Mouse (Mus musculus): ENCODE results near the gene Bcas1. TPM values are rescaled to one million over a fixed set of nuclear protein-coding genes. Genes with fewer than 3 reads are reported as not detected.

Bcas1 gene
- total and polyA plus RNA-seq, 3 experiments = 0.55 TPM; not detected in 2

GRCm38 (mm10) chr2:170401211-170401799, 26.3 kb downstream of the Bcas1 start:
- TF ChIP-seq CTCF (IDR thresholded peaks at IDR 0.05; ENCODE audit: low read depth, low read length) = no peak
- TF ChIP-seq GATA1 (IDR thresholded peaks at IDR 0.05; ENCODE audit: borderline replicate concordance, low read length) = no peak
- ATAC-seq (ENCODE audit: extremely low read depth, insufficient number of reproducible peaks, low FRiP score, poor library complexity, severe bottlenecking) (no peak), DNase-seq (ENCODE audit: low spot score) (no peak)
- no peaks in the 10 kb centered on the region for H3K4me1 ChIP-seq (ENCODE audit: insufficient read depth, low read depth, low read length)
- H3K36me3 ChIP-seq (replicated peaks) = no peaks in the 10 kb centered on the region
- H3K27me3 ChIP-seq (ENCODE audit: insufficient read depth, low read length) = no peaks in the 10 kb centered on the region
- peaks cover 56% of the 10 kb centered on the region for H3K9me3 ChIP-seq (replicated peaks)
- H3K4me3 ChIP-seq (ENCODE audit: low read depth, low read length) = no peak overlapping the region

- DNase-seq (ENCODE audit: low spot score) = no peak
- Histone ChIP-seq H3K4me1 (ENCODE audit: insufficient read depth, low read depth, low read length) (no peaks in the 10 kb centered on the region), H3K9me3 (replicated peaks) (peaks cover 53% of the 10 kb centered on the region), H3K27me3 (ENCODE audit: insufficient read depth, low read length) (no peaks in the 10 kb centered on the region), H3K4me3 (ENCODE audit: low read depth, low read length) (no peak overlapping the region), H3K36me3 (replicated peaks) (no peaks in the 10 kb centered on the region)
- TF ChIP-seq GATA2 (IDR thresholded peaks at IDR 0.05; ENCODE audit: borderline replicate concordance, low read depth, low read length) (no peak), POLR2AphosphoS5 (IDR thresholded peaks at IDR 0.05; ENCODE audit: insufficient replicate concordance, low read depth, low read length) (no peak), CTCF (IDR thresholded peaks at IDR 0.05; ENCODE audit: low read depth, low read length) (no peak), GATA1 (IDR thresholded peaks at IDR 0.05; ENCODE audit: borderline replicate concordance, low read length) (no peak), TAL1 (conservative IDR thresholded peaks at IDR 0.05; ENCODE audit: low read depth, low read length) (no peak)
- ATAC-seq (ENCODE audit: extremely low read depth, insufficient number of reproducible peaks, low FRiP score, poor library complexity, severe bottlenecking) = no peak
Measured at GRCm38 (mm10) chr2:170400666-170401065, 27.0 kb downstream of the Bcas1 start.

GRCm38 (mm10) chr2:170391994-170392393, 35.7 kb downstream of the Bcas1 start:
- Histone ChIP-seq H3K36me3 (replicated peaks) (no peaks in the 10 kb centered on the region), H3K4me1 (ENCODE audit: insufficient read depth, low read depth, low read length) (no peaks in the 10 kb centered on the region), H3K4me3 (ENCODE audit: low read depth, low read length) (no peak overlapping the region), H3K9me3 (replicated peaks) (peaks cover 65% of the 10 kb centered on the region), H3K27me3 (ENCODE audit: insufficient read depth, low read length) (no peaks in the 10 kb centered on the region)
- no peak for TF ChIP-seq POLR2AphosphoS5 (IDR thresholded peaks at IDR 0.05; ENCODE audit: insufficient replicate concordance, low read depth, low read length)
- TF ChIP-seq TAL1 (conservative IDR thresholded peaks at IDR 0.05; ENCODE audit: low read depth, low read length) = no peak
- TF ChIP-seq GATA2 (IDR thresholded peaks at IDR 0.05; ENCODE audit: borderline replicate concordance, low read depth, low read length) = no peak
- TF ChIP-seq CTCF (IDR thresholded peaks at IDR 0.05; ENCODE audit: low read depth, low read length) = no peak
- TF ChIP-seq GATA1 (IDR thresholded peaks at IDR 0.05; ENCODE audit: borderline replicate concordance, low read length) = no peak
- DNase-seq (ENCODE audit: low spot score) (no peak), ATAC-seq (ENCODE audit: extremely low read depth, insufficient number of reproducible peaks, low FRiP score, poor library complexity, severe bottlenecking) (no peak)

GRCm38 (mm10) chr2:170388320-170388719, 39.3 kb downstream of the Bcas1 start:
- Histone ChIP-seq H3K4me3 (ENCODE audit: low read depth, low read length) (no peak overlapping the region), H3K36me3 (replicated peaks) (no peaks in the 10 kb centered on the region), H3K4me1 (ENCODE audit: insufficient read depth, low read depth, low read length) (no peaks in the 10 kb centered on the region), H3K27me3 (ENCODE audit: insufficient read depth, low read length) (no peaks in the 10 kb centered on the region), H3K9me3 (replicated peaks) (peaks cover 61% of the 10 kb centered on the region)
- TF ChIP-seq CTCF (IDR thresholded peaks at IDR 0.05; ENCODE audit: low read depth, low read length) (no peak), GATA2 (IDR thresholded peaks at IDR 0.05; ENCODE audit: borderline replicate concordance, low read depth, low read length) (no peak), POLR2AphosphoS5 (IDR thresholded peaks at IDR 0.05; ENCODE audit: insufficient replicate concordance, low read depth, low read length) (no peak), GATA1 (IDR thresholded peaks at IDR 0.05; ENCODE audit: borderline replicate concordance, low read length) (no peak), TAL1 (conservative IDR thresholded peaks at IDR 0.05; ENCODE audit: low read depth, low read length) (no peak)
- ATAC-seq (ENCODE audit: extremely low read depth, insufficient number of reproducible peaks, low FRiP score, poor library complexity, severe bottlenecking) (no peak), DNase-seq (ENCODE audit: low spot score) (no peak)

GRCm38 (mm10) chr2:170385556-170385955, 42.1 kb downstream of the Bcas1 start:
- DNase-seq (ENCODE audit: low spot score) (no peak), ATAC-seq (ENCODE audit: extremely low read depth, insufficient number of reproducible peaks, low FRiP score, poor library complexity, severe bottlenecking) (no peak)
- no peaks in the 10 kb centered on the region for H3K27me3 ChIP-seq (ENCODE audit: insufficient read depth, low read length)
- H3K9me3 ChIP-seq (replicated peaks) = peaks cover 56% of the 10 kb centered on the region
- H3K4me1 ChIP-seq (ENCODE audit: insufficient read depth, low read depth, low read length) = no peaks in the 10 kb centered on the region
- H3K4me3 ChIP-seq (ENCODE audit: low read depth, low read length) = no peak overlapping the region
- H3K36me3 ChIP-seq (replicated peaks) = no peaks in the 10 kb centered on the region
- no peak for TF ChIP-seq CTCF (IDR thresholded peaks at IDR 0.05; ENCODE audit: low read depth, low read length)
- no peak for TF ChIP-seq TAL1 (conservative IDR thresholded peaks at IDR 0.05; ENCODE audit: low read depth, low read length)
- TF ChIP-seq GATA1 (IDR thresholded peaks at IDR 0.05; ENCODE audit: borderline replicate concordance, low read length) = no peak

- no peak for TF ChIP-seq CTCF (IDR thresholded peaks at IDR 0.05; ENCODE audit: low read depth, low read length)
- TF ChIP-seq POLR2AphosphoS5 (IDR thresholded peaks at IDR 0.05; ENCODE audit: insufficient replicate concordance, low read depth, low read length) = no peak
- no peak for TF ChIP-seq GATA1 (IDR thresholded peaks at IDR 0.05; ENCODE audit: borderline replicate concordance, low read length)
- no peaks in the 10 kb centered on the region for H3K36me3 ChIP-seq (replicated peaks)
- ATAC-seq (ENCODE audit: extremely low read depth, insufficient number of reproducible peaks, low FRiP score, poor library complexity, severe bottlenecking) (no peak), DNase-seq (ENCODE audit: low spot score) (no peak)
- no peaks in the 10 kb centered on the region for H3K4me1 ChIP-seq (ENCODE audit: insufficient read depth, low read depth, low read length)
- H3K9me3 ChIP-seq (replicated peaks) = peaks cover 55% of the 10 kb centered on the region
- H3K27me3 ChIP-seq (ENCODE audit: insufficient read depth, low read length) = no peaks in the 10 kb centered on the region
- H3K4me3 ChIP-seq (ENCODE audit: low read depth, low read length) = no peak overlapping the region
Measured at GRCm38 (mm10) chr2:170384770-170385169, 42.9 kb downstream of the Bcas1 start.

- Histone ChIP-seq H3K4me1 (ENCODE audit: insufficient read depth, low read depth, low read length) (no peaks in the 10 kb centered on the region), H3K27me3 (ENCODE audit: insufficient read depth, low read length) (no peaks in the 10 kb centered on the region), H3K9me3 (replicated peaks) (peaks cover 56% of the 10 kb centered on the region), H3K4me3 (ENCODE audit: low read depth, low read length) (no peak overlapping the region), H3K36me3 (replicated peaks) (no peaks in the 10 kb centered on the region)
- DNase-seq (ENCODE audit: low spot score) (no peak), ATAC-seq (ENCODE audit: extremely low read depth, insufficient number of reproducible peaks, low FRiP score, poor library complexity, severe bottlenecking) (no peak)
- no peak for TF ChIP-seq POLR2AphosphoS5 (IDR thresholded peaks at IDR 0.05; ENCODE audit: insufficient replicate concordance, low read depth, low read length)
- no peak for TF ChIP-seq CTCF (IDR thresholded peaks at IDR 0.05; ENCODE audit: low read depth, low read length)
- TF ChIP-seq GATA2 (IDR thresholded peaks at IDR 0.05; ENCODE audit: borderline replicate concordance, low read depth, low read length) = no peak
- TF ChIP-seq TAL1 (conservative IDR thresholded peaks at IDR 0.05; ENCODE audit: low read depth, low read length) = no peak
- no peak for TF ChIP-seq GATA1 (IDR thresholded peaks at IDR 0.05; ENCODE audit: borderline replicate concordance, low read length)
Measured at GRCm38 (mm10) chr2:170373391-170373790, 54.3 kb downstream of the Bcas1 start.

Data from G1E (cell line).